Mouse (Mus musculus) CD8-positive naive resting alpha-beta T cell, adult 2 months (primary cell): ENCODE data around the gene Sult2a5.

ENCODE experiments used
- DNase-seq, 2 experiments: peaks; one replicate each; pipeline ENCODE4 v3.0.0; 2022; ENCODE audit warnings: low read depth in 2 of 2, low spot score in 2 of 2

Sult2a5 gene

GRCm38 (mm10) chr7:13623667-13624066 lies at the start of gene Sult2a5:
Gene Sult2a5, plus strand, starts transcription at chr7:13623967.
- DNase-seq, result no peak
